Mouse (Mus musculus) bone marrow macrophage, adult 2 months (primary cell): ENCODE data around the gene Pim2.
"Not testable (repeated sequence)": the region's sequence is repeated elsewhere in the genome, so short reads cannot be mapped to it uniquely, and the experiment has no call there.

Experiments
- CTCF ChIP-seq: IDR thresholded peaks from 2 replicates; pipeline ENCODE4 v1.5.1; 2012; ENCODE audit warnings: low read depth, mild to moderate bottlenecking, low read length, moderate library complexity
- POLR2A ChIP-seq: IDR thresholded peaks from 2 replicates; pipeline ENCODE4 v1.6.1; 2012; ENCODE audit warnings: mild to moderate bottlenecking, low read depth, low read length, borderline replicate concordance

DNA sequence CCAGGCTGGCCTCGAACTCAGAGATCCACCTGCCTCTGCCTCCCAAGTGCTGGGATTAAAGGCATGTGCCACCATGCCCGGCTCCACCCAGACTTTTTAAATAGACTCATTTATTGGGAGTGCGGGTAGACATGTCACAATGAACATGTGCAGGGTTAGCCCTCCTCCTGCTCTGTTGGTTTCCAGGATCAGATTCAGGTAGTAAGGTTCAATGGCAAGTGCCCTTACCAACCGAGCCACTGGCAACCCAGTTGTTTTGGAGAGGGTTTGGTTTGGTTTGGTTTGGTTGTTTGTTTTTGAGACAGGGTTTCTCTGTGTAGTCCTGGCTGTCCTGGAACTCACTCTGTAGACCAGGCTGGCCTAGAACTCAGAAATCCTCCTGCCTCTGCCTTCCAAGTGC, 31.2 kb downstream of the Pim2 start, which contains the start of gene Gm10490:
- not testable (repeated sequence) for TF ChIP-seq CTCF, POLR2A
